Mouse (Mus musculus) gastrocnemius, postnatal 4 days (tissue): ENCODE measurements around the gene Dab2ip. TPM values are rescaled to one million over a fixed set of nuclear protein-coding genes. Genes with fewer than 3 reads are reported as not detected.

Experiments
- DNase-seq, 2 experiments: peaks; one replicate each; pipeline ENCODE4 v3.0.0; 2021 to 2022; ENCODE audit warnings: low spot score in 2 of 2, mixed read lengths in 2 of 2
- total RNA-seq, 2 experiments: library from RNA; stranded (reverse); gene quantifications; 2 replicates each; pipeline ENCODE4 v1.2.3; 2021

Gene Dab2ip
- total RNA-seq, 2 experiments from 2014 or later, result 72.7 to 80.4 TPM

DNA sequence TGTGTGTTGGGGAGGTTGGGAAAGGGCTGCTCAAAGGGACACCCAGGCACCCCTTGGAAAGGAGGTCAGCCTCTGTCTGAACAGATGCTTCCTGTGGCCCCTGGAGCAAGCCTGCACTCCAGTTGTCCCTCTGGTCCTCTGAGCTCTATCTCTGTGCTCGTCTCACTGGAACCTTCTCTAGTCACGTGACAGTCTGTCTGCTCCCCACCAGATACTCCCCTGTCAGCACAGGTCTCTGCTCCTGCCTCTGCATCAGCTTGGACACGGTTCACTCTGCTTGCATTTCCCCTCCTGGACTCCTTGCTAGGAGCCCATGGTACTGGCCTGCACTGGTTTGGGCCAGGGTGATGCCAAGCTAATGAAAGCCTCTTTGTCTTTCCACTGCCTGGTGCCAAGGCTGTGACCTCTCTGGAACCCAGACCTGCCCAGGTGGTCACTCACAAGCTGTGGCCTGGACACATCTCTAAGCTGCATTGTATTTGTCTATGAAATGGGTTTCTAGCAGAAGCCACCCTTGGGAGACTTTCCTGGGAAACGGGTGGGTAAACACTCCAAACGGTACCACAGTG lies 1.1 kb upstream of the Dab2ip start:
- DNase-seq, result no peak

DNA sequence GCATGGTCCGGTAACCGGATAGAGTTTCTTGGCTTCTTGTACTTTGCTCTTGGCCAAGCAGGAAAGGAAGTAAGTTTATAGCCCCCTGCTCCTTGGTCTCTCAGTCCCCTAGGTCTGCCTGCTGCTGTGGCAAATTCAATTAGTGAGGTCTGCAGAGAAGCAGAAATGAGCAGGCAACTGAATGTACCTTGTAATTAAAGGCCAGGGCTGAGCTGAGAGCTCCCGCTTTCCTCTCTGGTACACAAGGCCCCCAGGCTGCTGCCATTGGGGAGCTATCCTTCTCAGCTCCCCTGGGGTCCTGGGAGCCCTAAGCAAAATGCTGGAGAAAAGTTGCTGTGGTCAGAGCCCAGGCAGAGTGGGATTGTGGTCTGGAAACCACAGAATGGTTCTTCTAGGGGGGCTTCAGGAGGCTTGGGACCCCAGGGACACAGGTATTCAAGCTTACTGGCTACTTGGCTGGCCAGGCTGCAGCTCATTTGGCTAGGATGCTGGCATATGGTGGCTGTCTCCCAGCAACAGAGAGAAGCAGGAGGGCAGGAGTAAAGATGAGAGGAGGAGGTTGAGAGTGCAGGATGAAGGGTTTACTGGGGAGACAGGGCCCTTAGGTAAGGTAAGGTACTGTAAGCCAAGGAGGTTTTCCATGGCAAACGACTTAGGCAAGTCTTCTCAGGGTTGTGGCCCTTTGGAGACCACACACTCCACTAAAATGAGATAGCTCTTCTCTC lies 922 bp downstream of the Dab2ip start:
- no peak for DNase-seq

DNA sequence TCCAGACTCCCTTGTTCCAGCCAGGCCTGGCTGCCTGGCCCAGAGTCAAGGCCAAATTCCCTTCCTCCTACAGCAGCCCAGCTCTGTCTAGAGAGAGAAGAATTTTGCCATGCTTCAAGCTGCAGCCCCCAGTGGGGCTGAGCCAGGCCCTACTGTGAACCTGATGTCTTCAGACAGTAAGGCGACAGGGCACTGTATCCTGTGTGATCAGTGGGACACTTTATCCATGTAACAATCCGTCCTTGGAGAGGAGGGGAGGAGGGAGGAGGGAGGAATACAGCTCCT lies 1.4 kb downstream of the Dab2ip start:
- peak in 1 of 2 experiments; percentile 54 for DNase-seq

DNA sequence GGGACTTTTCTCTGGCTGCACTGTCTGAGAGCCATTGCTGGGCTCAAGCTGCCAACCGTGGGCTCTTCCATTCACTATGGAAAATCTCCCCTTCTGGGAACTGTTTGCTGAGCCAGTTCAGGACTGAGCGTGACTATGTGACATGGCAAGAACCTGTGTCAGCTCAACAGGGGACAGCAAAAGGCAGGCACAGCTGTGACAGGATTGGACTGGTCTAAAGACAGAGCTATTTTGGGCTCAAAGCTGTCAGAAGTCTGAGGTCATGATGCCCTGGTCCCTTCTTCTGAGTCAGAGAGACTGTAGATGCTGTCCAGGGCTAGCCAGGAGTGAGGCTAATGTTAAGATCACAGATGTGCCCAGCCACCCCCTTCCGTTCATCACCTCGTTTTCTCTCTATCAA lies 5.7 kb downstream of the Dab2ip start:
- no peak for DNase-seq

DNA sequence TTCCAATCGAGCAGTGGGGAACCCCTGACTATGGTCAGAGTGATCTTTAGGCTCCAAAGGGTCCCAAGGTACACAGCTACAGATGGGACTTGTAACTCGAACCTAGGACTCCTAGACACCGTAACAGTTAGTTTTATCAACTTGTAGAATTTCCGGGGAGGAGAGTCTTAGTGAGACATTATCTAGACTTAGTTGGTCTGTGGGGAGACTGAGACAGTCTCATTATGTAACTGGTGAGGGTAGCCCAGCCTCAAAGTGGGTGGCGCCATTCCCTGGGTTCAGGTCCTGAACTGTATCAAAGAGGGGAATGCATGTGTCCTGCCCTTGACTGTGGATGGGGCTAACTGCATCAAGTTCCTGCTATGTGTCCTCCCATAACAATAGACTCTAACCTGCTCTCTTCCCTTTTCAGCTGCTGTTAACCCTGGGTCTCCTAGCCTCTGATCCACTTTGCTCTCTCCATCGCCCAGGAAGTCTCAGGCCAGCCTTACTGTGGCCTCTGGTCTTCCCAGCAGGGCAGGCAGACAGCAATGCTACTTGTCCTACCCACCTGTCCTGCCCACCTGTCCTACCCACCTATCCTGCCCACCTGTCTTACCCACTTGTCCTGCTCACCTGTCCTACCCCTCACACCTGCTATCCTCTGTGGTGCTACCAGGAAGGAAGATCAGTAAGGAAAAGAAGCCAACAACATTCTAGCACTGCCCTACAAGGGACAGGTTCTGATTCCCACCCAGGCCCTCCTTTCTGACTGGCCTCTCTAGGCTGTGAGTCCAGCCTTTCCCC lies 7.2 kb downstream of the Dab2ip start:
- no peak for DNase-seq

DNA sequence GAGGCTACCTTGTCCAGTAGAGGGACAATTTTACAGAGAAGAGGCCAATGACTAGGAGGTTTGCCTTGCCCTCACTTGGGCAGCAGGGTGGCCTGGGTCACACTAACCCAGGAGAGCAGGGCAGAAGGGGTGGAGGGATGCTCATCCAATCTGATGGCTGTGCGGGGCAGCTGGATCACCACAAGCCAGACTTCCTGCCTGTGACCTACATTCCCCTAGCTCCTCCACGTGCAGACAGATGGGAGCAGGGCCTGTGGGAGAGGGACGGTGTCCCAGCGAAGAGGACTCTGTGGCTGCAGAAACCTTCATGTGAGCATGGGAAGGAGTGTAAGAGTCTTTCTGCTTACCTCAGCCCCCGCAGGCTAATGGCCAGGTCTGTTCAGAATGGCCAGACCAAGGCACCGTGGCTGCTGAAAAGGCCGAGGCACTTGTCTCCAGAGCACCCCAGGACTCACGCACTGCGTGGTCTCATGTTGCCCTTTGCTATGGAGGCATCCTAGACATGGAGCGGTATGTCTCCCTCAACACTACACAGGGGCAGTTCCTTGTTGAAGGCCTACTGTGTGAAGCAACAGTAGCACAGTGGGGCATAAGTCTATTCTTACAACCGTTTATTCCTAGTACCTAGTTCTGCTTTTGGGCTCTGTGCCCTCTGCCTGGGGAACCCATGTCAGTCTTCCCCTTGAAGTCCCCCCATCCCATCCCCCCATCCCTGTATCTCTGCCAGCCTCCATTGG lies 9.1 kb downstream of the Dab2ip start:
- DNase-seq, result no peak

DNA sequence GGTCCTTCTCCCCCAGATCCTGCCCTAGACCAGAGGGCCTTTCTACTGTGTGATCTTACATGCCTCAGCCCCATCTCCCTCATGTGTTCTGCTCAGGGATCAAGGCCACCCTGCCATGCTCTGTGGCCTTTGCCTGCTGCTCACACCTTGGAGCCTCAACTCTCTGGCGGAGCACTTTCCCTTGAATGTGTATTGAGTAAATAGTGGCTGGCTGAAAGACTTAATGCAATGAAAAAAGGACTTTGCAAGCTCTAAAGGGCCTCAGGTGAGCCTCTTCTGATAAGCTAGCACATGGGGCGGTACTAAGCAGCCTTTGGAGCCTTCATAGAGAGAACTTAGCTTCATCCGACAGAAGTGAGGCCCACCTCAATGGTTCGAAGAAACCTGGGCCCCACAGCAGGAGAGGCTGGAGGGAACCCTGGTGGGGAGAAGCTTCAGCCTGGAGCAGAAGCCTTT lies 9.7 kb downstream of the Dab2ip start:
- DNase-seq, result no peak

DNA sequence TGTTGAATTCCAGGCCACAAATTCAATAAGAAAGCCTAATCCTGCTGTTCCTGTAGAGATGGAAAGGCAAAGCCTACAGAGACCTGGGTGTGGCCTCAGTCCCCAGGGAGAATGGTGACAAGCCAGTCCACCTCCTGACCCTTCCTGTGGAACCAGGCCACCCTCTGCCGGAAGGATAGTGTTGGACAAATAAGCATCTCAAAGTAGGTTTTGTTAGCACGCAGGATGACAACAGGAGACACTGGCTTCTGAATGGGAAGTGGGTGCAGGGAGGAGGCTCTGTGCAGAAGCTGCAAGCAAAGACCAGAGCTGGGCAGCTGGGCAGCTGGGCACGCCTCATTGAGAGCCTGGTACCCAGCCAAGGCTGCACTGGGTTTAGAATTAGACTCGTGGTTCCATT lies 12.7 kb downstream of the Dab2ip start:
- no peak for DNase-seq

DNA sequence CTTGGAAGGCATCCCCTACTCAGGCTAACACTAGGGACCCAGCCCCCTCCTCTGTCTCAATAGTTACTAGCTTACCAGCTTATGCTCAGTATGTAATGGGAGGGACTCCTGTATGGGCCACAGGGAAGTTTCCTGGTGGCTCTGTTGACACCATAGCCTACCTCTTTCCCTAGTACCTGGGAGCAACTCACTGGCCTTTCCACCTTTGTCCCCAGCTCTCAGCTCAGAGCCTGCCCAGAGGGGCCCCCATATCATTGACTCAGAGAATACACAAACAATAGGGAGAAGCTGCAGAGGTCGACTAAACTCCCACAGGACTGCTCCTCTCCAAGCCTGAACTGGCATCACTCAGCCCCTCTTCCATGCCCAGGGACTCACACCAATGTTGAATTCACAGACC lies 16.6 kb downstream of the Dab2ip start:
- no peak for DNase-seq

DNA sequence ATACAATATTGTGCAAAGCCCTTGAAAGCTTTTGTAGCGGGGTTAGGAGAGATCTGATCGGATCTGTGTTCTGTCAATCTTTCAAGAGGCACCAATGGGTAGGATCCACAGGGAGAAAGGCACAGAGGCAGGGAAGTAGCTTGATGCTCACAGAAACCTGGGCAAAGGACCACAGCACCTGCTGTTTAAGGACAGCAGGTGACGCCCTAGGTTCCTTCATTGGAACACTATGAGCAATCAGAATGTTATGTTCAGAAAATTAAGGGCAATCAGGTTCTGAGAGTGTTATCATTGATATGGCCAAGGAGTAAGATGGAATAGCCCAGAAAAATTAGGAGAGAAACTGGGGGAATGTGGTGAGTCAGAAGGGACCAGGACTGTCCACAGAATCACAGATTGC lies 18.6 kb downstream of the Dab2ip start:
- DNase-seq, result no peak

DNA sequence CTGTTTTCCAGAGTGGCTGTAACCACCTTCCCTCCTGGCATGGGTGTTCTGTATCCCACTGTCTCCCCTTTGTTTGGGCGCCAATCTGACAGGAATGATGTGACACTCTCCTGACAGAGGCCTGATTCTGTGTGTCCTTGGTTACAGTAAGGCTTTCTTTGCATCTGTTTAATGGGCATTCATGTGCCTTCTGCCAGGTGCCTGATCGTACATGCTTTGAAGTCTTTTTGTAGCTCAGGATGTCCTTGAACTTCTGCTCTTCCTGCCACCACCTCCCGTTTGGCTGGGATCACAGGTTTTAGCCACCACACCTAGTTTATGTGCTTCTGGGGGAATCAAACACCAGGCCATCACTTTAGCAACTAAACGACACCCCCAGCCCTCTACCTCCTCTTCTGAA lies 22.0 kb downstream of the Dab2ip start:
- DNase-seq, result no peak

DNA sequence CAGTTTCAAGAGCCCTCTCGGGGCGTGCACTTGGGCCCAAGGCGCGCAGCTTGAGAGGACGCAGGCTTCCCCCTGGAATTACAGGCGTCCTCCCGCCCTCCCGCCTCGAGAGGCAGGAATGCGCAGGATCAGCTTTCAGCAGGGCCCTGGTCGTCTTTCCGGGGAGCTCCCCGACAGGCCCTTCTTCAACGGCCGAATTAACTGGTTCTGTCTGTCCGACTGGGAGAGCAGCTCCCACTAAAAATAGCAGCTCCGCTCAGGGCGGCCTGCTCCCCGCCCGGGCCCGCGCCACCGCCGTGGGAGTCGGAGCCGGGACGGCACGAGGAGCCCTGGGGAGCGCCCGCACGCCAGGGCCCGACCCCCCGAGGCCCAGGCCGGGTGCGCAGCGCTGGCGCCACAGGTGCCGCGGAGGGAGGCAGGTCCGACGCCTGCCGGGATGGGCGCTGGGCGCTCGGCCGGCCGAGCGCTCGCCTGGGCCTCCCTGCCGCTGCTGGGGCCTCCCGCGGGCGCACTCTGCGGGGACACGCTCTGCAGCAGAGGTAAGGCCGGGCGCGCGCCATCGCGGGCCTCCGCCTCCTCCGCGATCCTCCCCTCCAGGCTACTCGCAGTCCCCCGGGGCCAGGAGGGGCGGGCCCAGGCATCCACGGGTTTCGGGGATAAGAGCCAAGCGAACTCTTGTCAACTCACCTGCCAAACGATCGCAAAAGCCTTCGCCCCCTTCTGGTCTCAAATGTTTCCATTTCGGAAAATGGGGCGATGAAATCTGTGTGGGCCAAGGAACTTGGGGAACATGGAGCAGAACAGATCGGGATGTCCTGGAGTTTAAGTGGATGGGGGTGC lies 23.7 kb downstream of the Dab2ip start:
- DNase-seq, result peak; percentile 43 to 64

DNA sequence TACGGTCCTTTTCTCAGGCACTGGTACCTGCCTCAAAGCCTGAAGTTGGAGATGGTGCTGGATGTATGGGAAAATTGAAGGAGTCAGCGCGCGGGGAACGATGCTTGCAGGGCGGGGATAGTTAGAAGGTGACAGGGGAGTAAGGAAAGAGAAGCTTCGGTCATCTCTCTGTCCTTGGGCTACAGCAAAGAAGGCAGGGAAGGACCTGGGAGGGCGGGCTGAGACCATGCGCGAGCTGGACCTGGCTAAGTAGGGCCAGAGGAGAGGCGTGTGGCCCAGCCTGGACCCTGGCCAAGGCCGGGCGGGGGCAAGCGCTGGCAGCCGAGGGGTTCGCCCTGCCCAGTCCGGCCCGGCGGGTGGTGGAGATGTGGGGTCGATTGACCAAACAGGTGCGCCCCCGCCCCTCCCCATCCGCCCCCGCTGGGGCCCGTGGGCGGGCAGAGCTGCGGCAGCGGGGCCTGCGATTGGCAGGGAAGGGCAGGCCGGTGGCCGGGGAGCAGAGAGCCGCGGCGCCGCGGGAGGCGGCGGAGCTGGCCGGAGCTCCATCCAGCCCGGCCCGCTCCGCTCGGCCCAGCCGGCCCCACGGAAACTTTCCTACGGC lies 24.4 kb downstream of the Dab2ip start:
- peak; percentile 59 to 71 for DNase-seq

DNA sequence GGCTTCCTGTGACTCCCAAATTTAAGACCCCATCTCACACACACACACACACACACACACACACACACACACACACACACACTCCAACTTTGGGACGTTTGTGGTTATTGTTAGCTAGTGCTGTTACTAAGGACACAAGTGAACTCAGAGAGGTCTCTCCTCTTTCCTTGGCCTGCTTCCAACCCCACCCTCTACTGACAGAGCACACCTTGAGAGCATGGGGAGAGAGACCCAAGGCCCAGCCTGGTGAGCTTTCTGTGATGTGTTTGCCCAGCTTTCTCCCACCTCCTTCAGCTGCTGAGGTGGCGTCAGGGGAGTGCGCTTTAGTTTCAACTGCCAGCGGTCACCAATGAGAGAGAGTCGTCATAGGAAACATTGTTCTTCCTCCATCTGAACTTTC lies 25.3 kb downstream of the Dab2ip start:
- no peak for DNase-seq

DNA sequence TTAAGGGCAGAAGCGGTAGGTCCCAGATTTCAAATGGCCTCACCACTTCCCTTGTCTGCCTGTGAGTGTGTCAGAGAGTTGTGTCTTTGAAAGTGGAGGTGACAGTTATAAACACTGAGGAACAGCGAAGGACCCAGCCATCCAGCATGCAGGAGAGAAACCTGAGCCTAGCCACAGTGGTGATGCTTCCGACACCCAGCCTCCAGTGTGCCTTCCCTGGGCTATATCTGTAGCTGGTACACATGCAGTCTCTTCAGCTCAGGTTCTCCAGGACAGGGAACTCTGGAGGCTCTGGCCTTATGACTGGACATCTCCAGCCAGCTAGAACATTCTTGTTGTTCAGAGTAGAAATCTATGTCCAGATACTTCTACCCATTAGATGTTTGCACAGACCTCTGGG lies 25.9 kb downstream of the Dab2ip start:
- no peak for DNase-seq

DNA sequence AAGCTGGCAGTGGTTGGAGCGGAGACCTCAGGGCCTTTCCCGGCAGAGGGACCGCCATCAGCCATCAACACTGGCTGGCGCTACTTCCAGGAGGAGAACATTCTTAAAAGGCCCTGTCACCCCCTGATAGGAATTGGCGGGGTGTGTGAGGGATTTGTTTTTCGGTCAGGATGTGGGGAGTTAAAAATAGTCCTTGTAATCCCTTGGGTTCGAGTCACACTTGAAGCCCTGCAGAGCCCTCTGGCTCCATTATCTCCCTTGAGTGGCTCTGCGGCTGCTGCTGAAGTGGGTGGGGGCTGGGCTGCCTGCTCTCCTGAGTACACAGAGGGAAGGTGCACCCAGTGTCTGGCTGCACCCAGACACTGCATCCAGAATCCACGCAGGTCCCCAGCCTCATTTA lies 30.3 kb downstream of the Dab2ip start:
- DNase-seq, result no peak

DNA sequence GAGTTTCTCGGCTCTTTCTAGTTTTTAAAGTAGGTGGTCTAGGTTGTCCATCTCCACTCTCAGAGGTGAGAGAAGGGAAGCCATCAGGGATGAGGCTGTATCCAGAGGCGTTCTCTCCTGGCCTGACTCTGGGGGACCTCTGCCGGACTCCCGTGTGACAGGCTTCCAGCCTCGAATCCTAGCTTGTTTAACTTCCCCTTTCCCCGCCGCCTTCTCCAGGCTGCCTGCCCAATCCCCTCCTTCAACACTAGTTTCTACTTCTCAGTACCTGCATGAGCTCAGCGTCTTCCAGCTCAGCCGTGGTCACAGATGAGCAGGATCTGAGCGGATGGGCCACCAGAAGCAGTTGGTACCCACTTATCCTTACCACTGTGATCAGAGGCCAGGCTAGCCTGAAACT lies 31.3 kb downstream of the Dab2ip start:
- no peak for DNase-seq

DNA sequence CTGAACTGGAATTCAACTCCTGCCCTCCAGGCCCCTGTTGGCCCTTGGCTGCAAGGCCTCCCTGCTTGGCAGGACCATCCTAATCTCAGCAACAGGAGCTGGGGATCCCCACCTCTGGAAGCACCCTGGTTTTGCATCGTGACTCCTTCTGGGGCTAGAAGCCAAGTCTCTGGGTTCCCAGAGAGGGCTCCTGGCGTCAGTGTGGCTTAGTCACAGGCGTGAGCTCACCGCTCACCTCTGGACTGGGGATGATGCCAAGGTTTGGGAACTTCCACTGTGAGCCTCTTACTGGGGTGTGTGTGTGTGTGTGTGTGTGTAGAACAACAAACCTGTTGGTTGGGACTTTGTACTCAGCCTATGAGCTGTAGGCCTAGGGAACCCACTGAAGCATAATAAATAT lies 31.7 kb downstream of the Dab2ip start:
- no peak for DNase-seq

DNA sequence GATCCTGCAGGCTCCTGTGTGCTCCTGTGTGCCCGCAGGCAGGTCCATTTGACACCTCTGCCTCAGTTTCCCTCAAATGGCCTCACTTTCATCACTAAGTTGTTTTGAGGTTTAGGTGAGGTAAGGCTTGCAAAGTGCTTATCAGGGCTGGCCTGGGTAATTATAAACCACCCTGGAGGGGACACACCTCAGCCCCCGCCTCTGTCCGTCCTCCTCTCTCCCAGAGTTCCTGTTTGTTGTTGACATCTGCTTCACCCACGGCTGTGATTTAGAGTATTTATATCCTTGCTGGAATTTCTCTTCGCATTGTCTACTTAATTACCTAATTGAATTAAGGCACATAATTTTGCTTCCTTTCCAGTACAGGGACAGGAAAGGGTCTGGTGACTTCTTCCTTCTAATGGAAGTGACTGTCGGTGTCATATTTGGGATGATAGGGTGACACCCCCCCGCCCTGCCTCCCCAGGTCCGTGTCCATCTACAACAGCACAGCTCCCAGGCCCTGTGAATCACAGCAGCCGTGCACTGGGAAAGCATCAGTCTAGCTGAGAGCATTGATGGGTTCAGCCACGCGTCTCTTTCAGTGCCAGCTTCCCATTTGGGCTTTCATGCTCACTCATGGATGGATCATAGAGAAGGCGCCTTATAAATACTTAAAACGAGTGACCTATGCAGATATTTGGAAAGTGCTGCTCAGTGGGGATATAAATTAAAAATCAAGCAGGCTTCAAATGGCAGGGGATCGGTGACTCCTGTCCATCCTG lies 34.1 kb downstream of the Dab2ip start:
- DNase-seq, result no peak
